Mouse (Mus musculus) hindbrain, embryonic 14.5 days (tissue): ENCODE results near the gene Treml4. TPM values are rescaled to one million over a fixed set of nuclear protein-coding genes. Genes with fewer than 3 reads are reported as not detected.

Experiments used
- ATAC-seq: fragments of 200-750 bp; cut with Nextera tagmentation; 2 replicates; pipeline ENCODE4 v1.8.0; 2017; ENCODE audit warnings: moderate number of reproducible peaks, mild to moderate bottlenecking, moderate TSS enrichment, moderate library complexity; ENCODE audit not compliant: low FRiP score
- DNase-seq: peaks from one replicate; pipeline ENCODE4 v3.0.0-alpha.2; 2015; ENCODE audit warnings: low spot score
- H3K27ac ChIP-seq: fragments of 300-500 bp; sonication (generic); 2 replicates; pipeline ENCODE4 v1.5.1; 2014; ENCODE audit warnings: mild to moderate bottlenecking, moderate library complexity
- H3K27me3 ChIP-seq: fragments of 300-500 bp; sonication (generic); 2 replicates; pipeline ENCODE4 v1.6.1; 2014; ENCODE audit warnings: mild to moderate bottlenecking, low read length, mixed read lengths; ENCODE audit not compliant: control insufficient read depth, insufficient read depth
- H3K36me3 ChIP-seq: fragments of 300-500 bp; sonication (generic); replicated peaks from 2 replicates; pipeline ENCODE4 v1.6.1; 2014; ENCODE audit not compliant: control insufficient read depth, insufficient read depth
- H3K4me1 ChIP-seq: fragments of 300-500 bp; sonication (generic); replicated peaks from 2 replicates; pipeline ENCODE4 v1.6.1; 2014; ENCODE audit warnings: antibody characterized with exemption, low read length, mixed read lengths; ENCODE audit not compliant: control insufficient read depth, insufficient read depth
- H3K4me2 ChIP-seq: fragments of 300-500 bp; sonication (generic); replicated peaks from 2 replicates; pipeline ENCODE4 v1.6.1; 2014; ENCODE audit warnings: mild to moderate bottlenecking, moderate library complexity
- H3K4me3 ChIP-seq: fragments of 300-500 bp; sonication (generic); replicated peaks from 2 replicates; pipeline ENCODE4 v1.5.1; 2014; ENCODE audit warnings: mild to moderate bottlenecking, low read length
- H3K9ac ChIP-seq: fragments of 300-500 bp; sonication (generic); 2 replicates; pipeline ENCODE4 v1.6.1; 2014
- H3K9me3 ChIP-seq: fragments of 300-500 bp; sonication (generic); 2 replicates; pipeline ENCODE4 v1.6.1; 2016; ENCODE audit warnings: low read length; ENCODE audit not compliant: control insufficient read depth
- WGBS: fragments of 180-500 bp; shearing (Covaris S2); extraction: QIAGEN DNeasy Blood & Tissue Kit; methylation state at CpG from one replicate; pipeline ENCODE4 v1.1.7; 2014; 5-methylcytosine and 5-hydroxymethylcytosine counted together
- polyA plus RNA-seq: library from polyadenylated mRNA; unstranded; fragments of >200 nt; fragmentation: Nextera tagmentation; extraction: Ambion mirVana; gene quantifications from 2 replicates; pipeline ENCODE4 v1.2.1, GENCODE M21; 2014

Gene Treml4
- polyA plus RNA-seq, 1 experiment from 2014 or later = 0.44 TPM

GRCm38 (mm10) chr17:48249039-48249438 is 15.1 kb upstream of the Treml4 start:
- no peak overlapping the region for H3K4me2 ChIP-seq
- no peak for ATAC-seq
- H3K4me1 ChIP-seq = no peaks in the 10 kb centered on the region
- no peak overlapping the region for H3K9ac ChIP-seq
- no peak overlapping the region for H3K4me3 ChIP-seq
- no peak overlapping the region for H3K27ac ChIP-seq
- no peaks in the 10 kb centered on the region for H3K27me3 ChIP-seq
- no peaks in the 10 kb centered on the region for H3K9me3 ChIP-seq
- H3K36me3 ChIP-seq = no peaks in the 10 kb centered on the region
- DNase-seq = no peak

- 84% methylated on average over 11 of the region's 11 CpGs for WGBS
- H3K9ac ChIP-seq = no peak overlapping the region
- no peak overlapping the region for H3K4me3 ChIP-seq
- no peaks in the 10 kb centered on the region for H3K27me3 ChIP-seq
- H3K36me3 ChIP-seq = no peaks in the 10 kb centered on the region
- no peak overlapping the region for H3K27ac ChIP-seq
- DNase-seq = no peak
- H3K4me2 ChIP-seq = no peak overlapping the region
- no peak for ATAC-seq
- no peaks in the 10 kb centered on the region for H3K9me3 ChIP-seq
- no peaks in the 10 kb centered on the region for H3K4me1 ChIP-seq
These were observed 14.6 kb upstream of the Treml4 start for GRCm38 (mm10) chr17:48249501-48249900.

GRCm38 (mm10) chr17:48250631-48251030 is 13.5 kb upstream of the Treml4 start:
- H3K9me3 ChIP-seq = no peaks in the 10 kb centered on the region
- H3K9ac ChIP-seq = no peak overlapping the region
- no peaks in the 10 kb centered on the region for H3K27me3 ChIP-seq
- no peak overlapping the region for H3K4me2 ChIP-seq
- no peaks in the 10 kb centered on the region for H3K36me3 ChIP-seq
- 92% methylated on average over 7 of the region's 7 CpGs for WGBS
- ATAC-seq = no peak
- no peak overlapping the region for H3K27ac ChIP-seq
- no peak overlapping the region for H3K4me3 ChIP-seq
- H3K4me1 ChIP-seq = no peaks in the 10 kb centered on the region
- DNase-seq = no peak

GRCm38 (mm10) chr17:48256575-48256974 is 7.5 kb upstream of the Treml4 start:
- no peak overlapping the region for H3K4me3 ChIP-seq
- H3K9ac ChIP-seq = no peak overlapping the region
- H3K4me1 ChIP-seq = no peaks in the 10 kb centered on the region
- ATAC-seq = no peak
- no peak overlapping the region for H3K4me2 ChIP-seq
- no peak for DNase-seq
- H3K27ac ChIP-seq = no peak overlapping the region
- no peaks in the 10 kb centered on the region for H3K36me3 ChIP-seq
- H3K27me3 ChIP-seq = no peaks in the 10 kb centered on the region
- H3K9me3 ChIP-seq = peaks cover 13% of the 10 kb centered on the region

GRCm38 (mm10) chr17:48261868-48262267 is 2.2 kb upstream of the Treml4 start:
- no peak overlapping the region for H3K27ac ChIP-seq
- no peak overlapping the region for H3K4me2 ChIP-seq
- H3K9me3 ChIP-seq = peaks cover 13% of the 10 kb centered on the region
- 83% methylated on average over 2 of the region's 2 CpGs for WGBS
- H3K4me3 ChIP-seq = no peak overlapping the region
- no peaks in the 10 kb centered on the region for H3K4me1 ChIP-seq
- H3K27me3 ChIP-seq = no peaks in the 10 kb centered on the region
- no peak for ATAC-seq
- no peak overlapping the region for H3K9ac ChIP-seq
- H3K36me3 ChIP-seq = no peaks in the 10 kb centered on the region
- no peak for DNase-seq

- Histone ChIP-seq H3K36me3 (no peaks in the 10 kb centered on the region), H3K4me3 (no peak overlapping the region), H3K9ac (no peak overlapping the region), H3K27ac (no peak overlapping the region), H3K9me3 (peaks cover 3% of the 10 kb centered on the region; the same call in 1 of the 2 replicates), H3K4me1 (no peaks in the 10 kb centered on the region), H3K4me2 (no peak overlapping the region), H3K27me3 (no peaks in the 10 kb centered on the region)
- no peak for DNase-seq
- WGBS = 96% methylated on average over 7 of the region's 7 CpGs
- ATAC-seq = no peak
These were observed 567 bp downstream of the Treml4 start for GRCm38 (mm10) chr17:48264662-48265061.

- no peak overlapping the region for H3K27ac ChIP-seq
- no peaks in the 10 kb centered on the region for H3K4me1 ChIP-seq
- 24% methylated on average over 2 of the region's 2 CpGs for WGBS
- no peaks in the 10 kb centered on the region for H3K9me3 ChIP-seq
- no peaks in the 10 kb centered on the region for H3K36me3 ChIP-seq
- ATAC-seq = no peak
- no peak overlapping the region for H3K9ac ChIP-seq
- no peaks in the 10 kb centered on the region for H3K27me3 ChIP-seq
- H3K4me3 ChIP-seq = no peak overlapping the region
- no peak overlapping the region for H3K4me2 ChIP-seq
- DNase-seq = no peak
These were observed 2.0 kb downstream of the Treml4 start for GRCm38 (mm10) chr17:48266138-48266537.

GRCm38 (mm10) chr17:48266610-48267304 is 2.7 kb downstream of the Treml4 start:
- Histone ChIP-seq H3K27me3 (no peaks in the 10 kb centered on the region), H3K4me1 (no peaks in the 10 kb centered on the region), H3K36me3 (no peaks in the 10 kb centered on the region), H3K27ac (no peak overlapping the region), H3K4me2 (no peak overlapping the region), H3K9ac (no peak overlapping the region), H3K4me3 (no peak overlapping the region), H3K9me3 (no peaks in the 10 kb centered on the region)
- WGBS = 43% methylated on average over 2 of the region's 2 CpGs
- ATAC-seq (no peak), DNase-seq (no peak)

GRCm38 (mm10) chr17:48267591-48267990 is 3.5 kb downstream of the Treml4 start:
- H3K27me3 ChIP-seq = no peaks in the 10 kb centered on the region
- H3K4me3 ChIP-seq = no peak overlapping the region
- WGBS = 89% methylated on average over 1 of the region's 1 CpGs
- H3K4me2 ChIP-seq = no peak overlapping the region
- H3K36me3 ChIP-seq = no peaks in the 10 kb centered on the region
- no peak for DNase-seq
- no peaks in the 10 kb centered on the region for H3K9me3 ChIP-seq
- H3K27ac ChIP-seq = no peak overlapping the region
- no peak for ATAC-seq
- H3K4me1 ChIP-seq = no peaks in the 10 kb centered on the region
- H3K9ac ChIP-seq = no peak overlapping the region

- no peaks in the 10 kb centered on the region for H3K36me3 ChIP-seq
- no peak for ATAC-seq
These were observed 4.2 kb downstream of the Treml4 start for GRCm38 (mm10) chr17:48268276-48268675.

More at GRCm38 (mm10) chr17:48268276-48268675, 4.2 kb downstream of the Treml4 start:
- no peak for DNase-seq
- H3K27me3 ChIP-seq = no peaks in the 10 kb centered on the region
- no peak overlapping the region for H3K9ac ChIP-seq
- H3K4me2 ChIP-seq = no peak overlapping the region
- no peaks in the 10 kb centered on the region for H3K9me3 ChIP-seq
- H3K4me1 ChIP-seq = no peaks in the 10 kb centered on the region
- H3K4me3 ChIP-seq = no peak overlapping the region
- H3K27ac ChIP-seq = no peak overlapping the region
